Mouse (Mus musculus) megakaryocyte, adult 5-6 weeks (primary cell): Measurements from ENCODE around the gene Olfr444. TPM values are rescaled to one million over a fixed set of nuclear protein-coding genes. Genes with fewer than 3 reads are reported as not detected.

Experiments
- ATAC-seq: 2 replicates; pipeline ENCODE4 v1.8.0; 2016; ENCODE audit warnings: mild to moderate bottlenecking, inconsistent platforms; ENCODE audit not compliant: poor library complexity, severe bottlenecking
- total RNA-seq, 2 experiments: library from RNA; stranded (forward) in 1 of 2; stranded (reverse) in 1 of 2; fragments of 153-499, 151-499 nt in 1 of 2; fragments of 221-1000, 200-1000 nt in 1 of 2; gene quantifications; 2 replicates each; pipeline versions ENCODE4 v1.2.3 to v1.2.4; 2015 to 2017

Gene Olfr444
- total RNA-seq (2015), result not detected in 2 replicates
- not detected in 2 replicates for total RNA-seq (2017)

- ATAC-seq, result no peak
These were observed at the start of gene Olfr444 for GRCm38 (mm10) chr6:42948767-42949166. TSS of gene Olfr444 (plus strand) at chr6:42949067.

- ATAC-seq, result no peak
These were observed 48.5 kb upstream of the Olfr444 start for GRCm38 (mm10) chr6:42900345-42900744.

DNA sequence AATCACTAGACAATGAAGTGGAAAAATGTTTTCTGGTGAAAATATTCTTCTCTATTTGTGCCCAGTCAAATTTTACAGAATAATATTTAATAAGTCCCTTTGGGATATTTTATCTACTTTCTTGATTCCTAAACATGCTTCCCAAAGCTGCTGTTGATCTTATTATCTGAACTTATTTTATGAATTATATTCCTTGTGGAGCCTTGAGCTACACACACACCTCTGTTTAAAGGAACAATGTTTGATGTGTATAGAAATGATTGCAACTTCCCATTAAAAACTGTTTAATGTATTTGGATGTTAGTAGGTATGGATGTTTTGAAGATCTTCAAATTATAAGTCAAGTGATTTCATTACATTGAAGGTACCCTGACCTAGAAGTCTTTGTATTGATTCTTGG lies 40.3 kb upstream of the Olfr444 start, which contains the start of gene Olfr447:
TSS of gene Olfr447 (plus strand) at position 301 of the 400 bp plus-strand sequence.
- no peak for ATAC-seq

- no peak for ATAC-seq
These were observed 27.8 kb upstream of the Olfr444 start, which contains the start of gene Olfr446 for GRCm38 (mm10) chr6:42921077-42921476. TSS of gene Olfr446 (plus strand) at chr6:42921377.

DNA sequence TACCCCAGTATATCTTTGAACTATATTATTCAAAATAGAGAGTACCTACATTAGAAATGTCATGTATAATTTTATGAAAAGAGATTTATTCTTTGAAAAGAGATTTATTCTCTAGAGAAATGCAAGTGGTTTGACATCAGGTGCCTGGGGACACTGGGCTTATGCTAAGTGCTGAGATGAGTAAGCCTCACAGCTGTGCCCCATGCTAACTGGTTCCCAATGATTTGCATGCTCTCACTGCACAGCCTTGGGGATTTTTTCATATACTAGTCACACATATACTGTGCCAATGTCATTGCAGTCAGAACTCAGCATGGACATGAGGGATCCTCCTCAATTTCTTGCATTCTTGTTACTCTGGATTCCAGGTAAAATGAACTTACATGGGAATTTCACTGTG lies 31.5 kb downstream of the Olfr444 start:
- ATAC-seq, result no peak

Other genes starting within 250 kb of the Olfr444 start
- gene Tcaf1, start 239.0 kb upstream of the Olfr444 start, total RNA-seq (2015), result 0.04 TPM in 1 of 2 replicates, not detected in the other
- gene Tcaf1, start 239.0 kb upstream of the Olfr444 start, total RNA-seq (2017), result 0.11 TPM in 1 of 2 replicates, not detected in the other
- not detected in 2 replicates for gene Olfr453, start 209.7 kb upstream of the Olfr444 start, total RNA-seq (2015)
- gene Olfr453, start 209.7 kb upstream of the Olfr444 start, total RNA-seq (2017), result not detected in 2 replicates
- gene Olfr38, start 192.7 kb upstream of the Olfr444 start, total RNA-seq (2015), result not detected in 2 replicates
- gene Olfr38, start 192.7 kb upstream of the Olfr444 start, total RNA-seq (2017), result not detected in 2 replicates
- gene Olfr452, start 164.0 kb upstream of the Olfr444 start, total RNA-seq (2015), result not detected in 2 replicates
- not detected in 2 replicates for gene Olfr452, start 164.0 kb upstream of the Olfr444 start, total RNA-seq (2017)
- gene Olfr450, start 137.1 kb upstream of the Olfr444 start, total RNA-seq (2015), result not detected in 2 replicates
- not detected in 2 replicates for gene Olfr450, start 137.1 kb upstream of the Olfr444 start, total RNA-seq (2017)
- gene Olfr449, start 114.7 kb upstream of the Olfr444 start, total RNA-seq (2015), result not detected in 2 replicates
- gene Olfr449, start 114.7 kb upstream of the Olfr444 start, total RNA-seq (2017), result not detected in 2 replicates
- not detected in 2 replicates for gene Olfr448, start 58.6 kb upstream of the Olfr444 start, total RNA-seq (2015)
- not detected in 2 replicates for gene Olfr448, start 58.6 kb upstream of the Olfr444 start, total RNA-seq (2017)
- gene Olfr447, start 40.2 kb upstream of the Olfr444 start, total RNA-seq (2015), result not detected in 2 replicates
- not detected in 2 replicates for gene Olfr447, start 40.2 kb upstream of the Olfr444 start, total RNA-seq (2017)
- gene Olfr446, start 27.7 kb upstream of the Olfr444 start, total RNA-seq (2015), result not detected in 2 replicates
- gene Olfr446, start 27.7 kb upstream of the Olfr444 start, total RNA-seq (2017), result not detected in 2 replicates
- not detected in 2 replicates for gene Olfr441, start 157.3 kb downstream of the Olfr444 start, total RNA-seq (2015)
- not detected in 2 replicates for gene Olfr441, start 157.3 kb downstream of the Olfr444 start, total RNA-seq (2017)
- gene Olfr237-ps1, start 197.5 kb downstream of the Olfr444 start, total RNA-seq (2015), result not detected in 2 replicates
- not detected in 2 replicates for gene Olfr237-ps1, start 197.5 kb downstream of the Olfr444 start, total RNA-seq (2017)
- not detected in 2 replicates for gene Olfr437, start 214.2 kb downstream of the Olfr444 start, total RNA-seq (2015)
- not detected in 2 replicates for gene Olfr437, start 214.2 kb downstream of the Olfr444 start, total RNA-seq (2017)
- gene Olfr13, start 223.1 kb downstream of the Olfr444 start, total RNA-seq (2015), result not detected in 2 replicates
- gene Olfr13, start 223.1 kb downstream of the Olfr444 start, total RNA-seq (2017), result 0.40 TPM in 1 of 2 replicates, not detected in the other
- gene Olfr435, start 248.1 kb downstream of the Olfr444 start, total RNA-seq (2015), result not detected in 2 replicates
- gene Olfr435, start 248.1 kb downstream of the Olfr444 start, total RNA-seq (2017), result not detected in 2 replicates